Mouse (Mus musculus): ENCODE data around the gene Tent4a.
A peak's percentile ranks its signal among the peaks of the same experiment; 100 is the strongest.

Tent4a gene

DNA sequence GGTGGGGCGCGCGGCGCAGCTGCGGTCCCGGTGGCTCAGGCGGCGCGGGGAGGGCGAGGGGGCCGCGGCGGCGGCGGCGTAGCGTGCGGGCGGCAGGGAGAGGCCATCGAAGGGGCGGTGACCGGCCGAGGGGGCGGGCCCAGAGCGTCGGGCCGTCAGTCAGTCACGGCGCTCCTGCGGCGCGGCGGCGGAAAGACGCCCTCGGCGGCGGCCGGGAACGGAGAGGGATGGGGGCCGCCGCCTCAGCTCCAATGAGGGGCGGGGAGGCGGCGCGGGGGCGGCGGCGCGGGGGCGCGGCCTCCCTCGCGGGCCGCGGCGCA is at the start of gene Tent4a:
TSS of gene Tent4a (minus strand) at position 284 of the 320 bp plus-strand sequence.
- DNase-seq: no peak

- DNase-seq: no peak
Observed at GRCm38 (mm10) chr13:69583591-69583990, 49.2 kb upstream of the Tent4a start.

GRCm38 (mm10) chr13:69582411-69582810 is 48.0 kb upstream of the Tent4a start:
- no peak for DNase-seq

- DNase-seq: no peak
Observed at GRCm38 (mm10) chr13:69577181-69577834, 42.9 kb upstream of the Tent4a start.

DNA sequence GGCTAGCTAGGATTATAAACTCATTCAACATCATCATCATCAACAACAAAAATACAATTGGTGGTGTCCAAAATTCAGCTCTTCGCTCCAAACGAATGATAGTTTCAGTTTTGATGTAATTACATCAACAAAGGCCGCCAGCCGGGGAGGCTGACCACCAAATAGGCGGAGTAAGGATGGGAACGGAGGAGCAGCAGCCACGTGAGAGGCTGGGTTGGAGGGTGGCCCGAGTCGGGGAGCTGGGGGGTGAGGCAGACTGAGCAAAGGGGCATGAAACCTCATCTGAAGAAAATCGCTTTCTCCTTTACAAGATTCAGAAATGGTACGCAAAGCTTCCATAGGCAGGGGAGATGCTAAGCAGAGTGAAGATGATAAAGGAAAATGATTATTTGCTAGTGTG is 42.3 kb upstream of the Tent4a start:
- DNase-seq: no peak

DNA sequence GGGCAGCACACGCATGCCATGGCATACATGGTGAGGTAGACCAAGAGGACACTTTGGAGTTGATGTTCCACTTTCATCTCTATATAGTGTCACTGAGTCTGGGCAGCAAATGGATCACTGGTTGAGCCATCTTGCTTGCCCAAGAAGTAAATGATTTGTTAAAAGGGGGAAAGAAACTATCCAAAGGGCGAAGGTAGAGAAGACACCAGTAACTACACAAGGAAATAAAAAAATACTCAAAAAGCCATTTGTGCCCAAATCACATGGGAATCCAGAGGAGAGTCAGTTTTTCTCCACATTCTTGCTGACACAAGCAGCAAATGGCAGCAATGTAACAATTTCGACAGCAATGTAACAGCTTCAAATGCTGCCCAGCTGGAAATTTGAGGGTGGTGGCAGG is 38.2 kb upstream of the Tent4a start:
- peak in 1 of 2 experiments; percentile 18 for DNase-seq

GRCm38 (mm10) chr13:69569201-69569600 is 34.8 kb upstream of the Tent4a start:
- peak; percentile 55 to 86 for DNase-seq

DNA sequence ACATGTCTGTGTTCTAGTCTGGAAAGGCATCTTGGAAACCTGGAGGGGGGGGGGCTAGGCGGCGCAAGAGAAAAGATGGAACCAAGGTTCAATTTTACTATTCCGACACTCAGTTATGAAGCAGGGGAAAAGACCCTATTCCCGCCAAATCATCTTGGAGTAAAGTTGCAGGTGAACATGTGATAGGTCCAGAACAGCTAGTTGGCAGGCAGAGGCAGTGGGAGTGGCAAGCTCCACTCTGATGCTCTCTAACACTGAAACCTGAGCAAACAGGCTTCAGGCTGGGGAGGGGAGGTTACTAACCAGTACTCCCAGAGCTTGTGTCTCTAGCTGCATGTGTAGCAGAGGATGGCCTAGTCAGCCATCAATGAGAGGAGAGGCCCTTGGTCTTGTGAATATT is 31.0 kb upstream of the Tent4a start:
- peak; percentile 32 to 52 for DNase-seq

DNA sequence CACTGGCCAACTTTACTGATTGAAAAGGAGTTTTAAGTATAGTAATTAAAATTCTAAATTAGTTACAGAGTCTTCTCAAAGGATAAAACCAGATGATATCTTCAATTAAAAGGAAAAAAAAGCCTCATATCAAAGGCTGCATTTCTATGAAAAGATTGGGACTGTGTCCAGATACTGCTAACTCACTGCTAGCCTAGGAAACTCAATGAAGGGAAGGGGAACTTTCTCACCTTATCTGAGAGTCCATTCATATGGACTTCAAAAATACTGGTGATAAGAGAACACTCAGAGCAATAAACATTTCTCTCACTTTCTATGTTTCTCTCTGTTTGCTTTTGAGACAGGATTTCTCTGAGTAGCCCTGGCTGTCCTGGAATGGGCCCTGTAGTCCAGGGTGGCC is 30.2 kb upstream of the Tent4a start:
- no peak for DNase-seq

DNA sequence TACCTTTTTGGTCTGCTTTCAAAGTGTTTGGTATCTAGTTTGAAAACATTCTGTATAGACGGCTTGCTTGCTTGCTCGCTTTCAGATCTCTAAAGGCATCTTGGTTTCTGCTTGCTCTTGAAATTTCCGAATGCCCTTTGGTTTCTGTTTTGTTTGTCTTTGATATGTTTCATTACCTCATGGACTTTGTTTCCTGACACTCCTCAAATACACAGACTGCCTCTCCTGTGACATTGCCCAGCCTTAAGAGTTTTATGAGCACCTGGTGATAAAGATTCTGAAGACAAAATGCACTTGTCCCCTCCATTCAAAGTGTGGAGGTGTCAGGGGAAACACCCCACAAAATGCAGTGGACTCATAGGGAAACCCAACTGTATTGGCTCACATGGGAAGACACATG is 29.5 kb upstream of the Tent4a start:
- DNase-seq: no peak

DNA sequence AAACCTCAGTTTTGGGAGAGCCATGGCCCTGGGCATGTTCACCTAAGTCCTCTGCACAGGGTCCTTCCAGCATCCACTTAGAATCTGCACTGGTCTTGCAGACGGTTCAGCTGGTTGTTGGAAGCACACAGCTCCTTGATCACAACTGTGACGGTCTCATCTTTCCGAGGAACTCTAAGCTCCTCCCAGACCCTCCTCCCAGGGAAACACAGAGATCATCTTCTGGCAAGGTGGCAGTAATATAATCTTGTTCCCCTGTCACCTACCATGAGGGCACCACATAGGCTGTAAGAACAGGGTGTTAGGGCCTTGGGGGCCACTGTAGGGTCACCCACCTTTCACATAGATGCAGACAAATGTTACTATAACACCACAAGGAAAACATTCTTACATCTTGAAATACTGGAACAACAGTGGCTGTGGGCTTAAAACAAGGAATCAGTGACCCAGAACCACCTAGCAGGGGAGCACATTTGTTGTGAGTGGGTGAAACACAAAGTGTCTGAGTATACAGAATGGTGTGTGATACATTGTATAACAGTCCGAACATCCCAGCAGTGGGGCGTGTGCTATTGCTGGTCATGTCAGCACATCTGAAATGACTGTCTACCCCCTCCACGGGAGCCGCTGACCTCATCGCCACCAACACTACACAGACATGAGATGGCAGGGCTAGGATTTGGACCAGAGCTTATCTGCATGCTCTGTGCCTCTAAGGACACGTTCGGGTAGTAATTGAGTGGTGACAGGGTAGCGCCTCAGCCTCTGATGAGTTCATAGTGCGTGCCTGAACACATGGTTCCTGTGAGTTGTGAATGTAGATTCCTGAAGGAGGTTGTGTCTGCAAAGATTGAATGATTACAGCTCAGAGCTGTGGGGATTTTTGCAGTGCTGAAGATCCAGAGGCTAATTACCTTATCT is 28.5 kb upstream of the Tent4a start:
- no peak for DNase-seq

- no peak for DNase-seq
Observed at GRCm38 (mm10) chr13:69562004-69562403, 27.6 kb upstream of the Tent4a start.

DNA sequence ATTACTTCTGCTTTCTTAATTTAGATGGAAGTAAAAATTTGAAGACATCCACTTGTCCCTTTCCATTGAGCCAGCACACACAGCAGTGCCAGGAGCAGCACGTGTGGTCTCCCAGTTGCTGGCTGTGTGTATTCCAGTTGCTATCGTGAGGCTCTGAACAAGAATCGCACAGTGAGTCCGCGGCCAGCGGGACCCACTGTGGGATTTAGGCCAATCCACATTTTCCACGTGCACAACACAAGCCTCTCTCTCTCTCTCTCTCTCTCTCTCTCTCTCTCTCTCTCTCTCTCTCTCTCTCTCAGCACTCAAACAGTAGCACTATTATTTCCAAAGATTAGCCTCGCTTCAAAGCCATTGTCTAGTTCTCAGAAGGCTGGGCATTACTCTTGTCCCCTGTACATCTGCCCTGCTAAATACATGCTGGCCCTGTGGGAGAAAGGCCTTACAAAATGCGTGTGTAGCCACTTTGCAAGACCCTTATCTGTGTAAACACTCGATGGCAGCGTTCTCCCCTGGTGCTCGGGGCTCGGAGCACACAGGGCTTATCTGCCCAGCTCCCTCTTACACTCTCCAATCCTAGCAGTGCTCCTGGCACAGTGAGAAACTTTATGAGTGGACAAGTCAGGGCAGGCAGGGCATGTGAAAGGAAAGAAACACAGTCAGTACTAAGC is 25.0 kb upstream of the Tent4a start:
- no peak for DNase-seq

GRCm38 (mm10) chr13:69558098-69558660 is 23.8 kb upstream of the Tent4a start:
- DNase-seq: peak; percentile 27 to 58

DNA sequence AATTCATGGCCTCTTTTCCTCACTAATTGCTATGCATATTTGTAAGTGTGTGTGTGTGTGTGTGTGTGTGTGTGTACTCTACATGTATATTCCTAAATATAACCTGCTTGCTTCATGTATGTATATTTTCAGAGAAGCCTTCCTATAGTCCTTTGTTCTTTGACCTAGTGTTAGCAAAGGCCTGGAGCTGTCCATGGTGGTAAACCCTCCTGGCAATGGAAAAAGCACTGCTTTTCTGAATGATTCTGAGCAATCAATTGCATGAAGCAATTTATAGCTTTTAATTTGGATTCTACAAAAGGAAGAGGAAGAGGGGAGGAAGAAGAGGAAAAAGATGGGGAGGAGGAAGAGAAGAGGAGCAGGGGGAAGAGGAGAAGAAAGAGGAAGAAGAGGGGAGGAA is 22.3 kb upstream of the Tent4a start:
- DNase-seq: no peak

- no peak for DNase-seq
Observed at GRCm38 (mm10) chr13:69555957-69556482, 21.6 kb upstream of the Tent4a start.

DNA sequence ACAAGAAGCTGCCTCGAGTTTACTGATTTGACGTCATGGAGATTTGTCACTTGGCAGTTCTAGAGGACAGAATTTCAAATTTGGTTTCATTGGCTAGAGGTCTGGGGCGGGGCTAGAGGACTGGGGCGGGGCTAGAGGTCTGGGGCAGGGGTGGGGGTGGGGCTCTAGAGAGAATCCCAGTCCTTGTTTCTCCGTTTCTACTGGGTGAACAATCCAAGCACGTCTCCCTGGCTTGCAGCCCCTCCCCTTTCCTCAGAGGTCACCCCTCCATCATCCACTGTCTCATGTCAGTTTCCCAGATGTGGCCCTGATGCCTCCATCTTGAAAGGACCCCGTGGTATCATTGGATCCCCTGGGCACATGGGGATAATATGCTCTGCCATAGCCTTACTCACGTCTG is 20.6 kb upstream of the Tent4a start:
- no peak for DNase-seq

- DNase-seq: no peak
Observed at GRCm38 (mm10) chr13:69554255-69554654, 19.8 kb upstream of the Tent4a start.

- DNase-seq: peak; percentile 46 to 69
Observed at GRCm38 (mm10) chr13:69553024-69553423, 18.6 kb upstream of the Tent4a start.

DNA sequence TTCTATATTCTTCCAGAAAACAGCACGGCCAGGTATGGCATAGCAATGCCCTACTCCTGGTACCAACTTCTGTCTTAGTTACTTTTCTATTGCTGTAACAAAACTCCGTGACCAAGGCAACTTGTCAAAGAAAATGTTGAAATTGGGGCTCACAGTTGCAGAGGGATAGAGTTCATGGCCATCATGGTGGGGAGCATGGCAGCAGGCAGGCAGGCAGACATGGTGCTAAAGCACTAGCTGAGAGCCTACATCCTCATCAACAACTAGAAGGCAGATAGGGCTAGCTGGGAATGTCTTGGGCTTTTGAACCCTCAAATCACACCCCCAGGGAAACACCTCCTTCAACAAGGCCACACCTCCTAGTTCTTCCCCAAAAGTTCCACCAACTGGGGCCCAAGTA is 16.4 kb upstream of the Tent4a start:
- DNase-seq: no peak

GRCm38 (mm10) chr13:69549980-69550379 is 15.6 kb upstream of the Tent4a start:
- no peak for DNase-seq

GRCm38 (mm10) chr13:69547488-69548180 is 13.2 kb upstream of the Tent4a start:
- DNase-seq: no peak
